Mouse (Mus musculus) liver, adult 2 months (tissue): Measurements from ENCODE around the gene Nfkb2.

Experiments used
- CTCF ChIP-seq: fragments of 200-500 bp; IDR thresholded peaks from 2 replicates; pipeline ENCODE4 v1.5.1; 2011; ENCODE audit warnings: low read depth, low read length, control low read depth
- POLR2A ChIP-seq: fragments of 200-500 bp; IDR thresholded peaks from 2 replicates; pipeline ENCODE4 v1.6.1; 2011; ENCODE audit warnings: low read length, control low read depth; ENCODE audit not compliant: insufficient read depth; ENCODE audit errors: extremely low read depth

DNA sequence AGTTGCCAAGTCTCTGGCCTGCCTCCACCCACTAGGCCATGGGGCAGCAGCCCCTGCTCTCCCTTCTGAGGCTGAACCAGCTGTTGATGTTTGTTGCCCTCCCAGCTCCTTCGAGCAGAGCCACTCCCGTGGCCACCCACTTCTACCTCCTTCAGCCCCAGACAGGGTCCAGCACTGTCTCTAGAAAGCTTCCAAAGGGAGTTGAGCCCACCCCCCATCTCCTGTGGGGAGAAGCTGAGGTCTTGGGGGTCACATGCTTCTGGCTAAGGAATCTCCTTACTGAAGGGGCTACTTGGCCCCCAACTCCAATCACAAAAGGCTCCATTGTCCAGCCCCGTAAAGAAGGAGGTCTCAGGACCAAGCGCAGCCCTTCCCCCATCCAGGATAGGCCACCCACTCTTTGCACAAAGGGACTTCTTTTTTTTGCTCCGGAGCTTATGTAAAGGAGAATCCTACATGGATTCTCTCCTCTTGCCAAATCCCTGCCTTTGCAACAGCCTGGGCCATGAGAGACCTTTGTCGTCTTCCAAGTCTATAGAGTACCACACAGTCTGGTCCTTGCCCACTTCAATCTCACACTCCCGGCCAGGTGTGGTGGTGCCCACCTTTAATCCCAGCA is 28.7 kb downstream of the Nfkb2 start:
- TF ChIP-seq CTCF, result no peak
- no peak for TF ChIP-seq POLR2A
